Mouse (Mus musculus): ENCODE results near the gene Smim15. TPM values are rescaled to one million over a fixed set of nuclear protein-coding genes. Genes with fewer than 3 reads are reported as not detected.

Gene Smim15
- total RNA-seq (2021) = 44.1 and 49.2 TPM in 2 replicates
- long read RNA-seq, transcript Smim15-201 (3 exons, 1,918 nt) = major isoform, 35 of 52 reads
- long read RNA-seq, transcript Smim15-203 (2 exons, 830 nt) = minor isoform, 6 of 52 reads
- long read RNA-seq, partial matches to known transcripts = 0 of 52 reads
- long read RNA-seq, other reads (novel, unspliced or antisense) = 5 of 52 reads

DNA sequence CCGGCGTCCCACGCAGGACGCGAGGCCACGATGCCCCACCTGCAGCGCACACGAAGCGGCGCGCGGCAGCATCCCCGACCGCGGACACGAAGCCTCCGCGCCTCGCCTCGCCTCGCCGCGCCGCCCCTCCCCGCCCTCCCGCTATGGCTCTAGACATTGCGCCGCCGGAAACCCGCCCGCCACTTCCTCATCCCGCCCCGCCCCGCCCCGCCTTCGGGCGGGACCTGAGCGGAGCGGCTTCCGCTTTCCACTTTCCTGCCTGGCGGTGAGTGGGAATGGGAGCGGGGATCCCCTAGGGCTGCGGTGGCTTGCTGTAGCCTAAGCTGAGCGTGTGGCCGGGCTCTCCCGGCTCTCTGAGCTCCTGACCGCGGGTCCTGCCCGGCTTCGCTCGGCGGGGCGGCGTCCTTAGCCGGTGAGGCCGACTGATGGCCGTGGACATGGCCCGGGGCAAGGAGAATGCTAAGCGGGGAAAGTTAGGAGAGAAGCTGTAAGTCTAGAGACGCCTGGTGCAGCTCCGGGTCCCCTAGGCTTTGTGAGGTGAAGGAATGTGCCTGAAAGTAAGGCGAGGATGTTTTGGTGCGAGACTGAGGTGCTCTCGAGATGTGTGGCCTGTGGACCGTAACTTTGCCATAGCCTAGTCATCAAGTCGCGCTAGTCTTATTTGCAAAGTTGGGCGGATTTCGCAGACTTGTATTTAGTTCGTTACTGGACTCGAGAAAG is at the start of gene Smim15:
TSS of gene Smim15 (plus strand) at position 225 of the 720 bp plus-strand sequence.
- peak; percentile 91 for DNase-seq

DNA sequence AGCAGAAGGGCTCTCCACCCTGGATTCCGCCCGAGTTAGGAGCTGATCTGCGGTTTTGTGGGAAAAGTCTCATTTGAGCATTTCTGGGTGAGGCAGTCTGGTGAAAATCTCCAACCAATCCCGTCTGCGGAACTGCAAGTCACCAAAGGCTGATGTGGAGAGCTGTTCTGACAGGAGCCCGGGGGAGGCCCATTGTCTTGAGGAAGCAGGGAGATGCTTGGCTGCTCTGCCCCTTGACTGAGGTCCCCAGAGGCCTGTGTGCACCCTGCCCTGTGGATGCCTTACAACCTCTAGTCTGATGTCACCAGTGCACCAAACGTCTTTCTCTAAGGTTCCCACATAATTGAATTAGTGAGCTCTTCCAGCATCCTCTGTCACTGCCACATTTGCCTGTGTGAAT is 49.0 kb upstream of the Smim15 start:
- no peak for DNase-seq

- DNase-seq = no peak
Measured at GRCm38 (mm10) chr13:107996301-107996700, 47.9 kb upstream of the Smim15 start.

- DNase-seq = no peak
Measured at GRCm38 (mm10) chr13:108007861-108008260, 36.4 kb upstream of the Smim15 start.

DNA sequence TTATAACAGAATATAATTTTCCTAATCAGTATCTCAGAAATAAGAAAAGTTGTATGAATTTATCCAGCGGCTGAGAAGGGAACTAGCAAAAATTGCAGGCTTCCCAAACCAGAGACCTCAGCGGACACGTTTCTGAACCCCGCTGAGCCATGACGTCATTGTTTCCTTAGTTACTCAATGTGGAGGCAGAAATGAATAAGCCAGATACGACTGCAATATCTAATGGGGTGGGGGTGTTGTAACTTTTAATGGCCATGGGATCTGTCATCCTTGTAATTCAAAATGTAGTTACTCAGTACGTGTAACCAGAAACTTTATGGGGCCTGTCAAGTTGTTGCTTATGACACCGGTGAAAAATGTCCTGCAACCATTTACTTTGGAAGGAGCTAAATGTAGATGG is 31.1 kb upstream of the Smim15 start:
- DNase-seq = no peak

DNA sequence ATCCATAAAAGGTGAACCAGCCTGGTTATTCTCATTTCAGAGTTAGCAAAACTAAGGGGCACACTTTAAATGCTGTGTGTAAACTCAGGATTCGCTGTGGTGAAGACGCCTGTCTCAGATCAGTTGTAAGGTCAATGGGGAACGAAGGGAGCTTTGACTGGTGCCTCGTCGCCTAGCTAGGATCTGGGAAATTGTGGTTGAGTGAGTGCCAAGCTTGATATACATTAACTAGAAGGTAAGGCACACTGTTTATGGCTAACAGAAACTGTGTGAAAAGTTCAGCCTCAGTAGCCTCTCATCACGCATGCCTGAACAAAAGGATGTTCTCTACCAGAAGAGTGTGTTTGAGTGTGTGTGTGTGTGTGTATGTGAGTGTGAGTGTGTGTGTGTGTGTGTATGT is 30.4 kb upstream of the Smim15 start:
- DNase-seq = no peak

- DNase-seq = no peak
Measured at GRCm38 (mm10) chr13:108015166-108015565, 29.1 kb upstream of the Smim15 start.

- DNase-seq = no peak
Measured at GRCm38 (mm10) chr13:108017349-108017748, 26.9 kb upstream of the Smim15 start.

- no peak for DNase-seq
Measured at GRCm38 (mm10) chr13:108025802-108026201, 18.4 kb upstream of the Smim15 start.

DNA sequence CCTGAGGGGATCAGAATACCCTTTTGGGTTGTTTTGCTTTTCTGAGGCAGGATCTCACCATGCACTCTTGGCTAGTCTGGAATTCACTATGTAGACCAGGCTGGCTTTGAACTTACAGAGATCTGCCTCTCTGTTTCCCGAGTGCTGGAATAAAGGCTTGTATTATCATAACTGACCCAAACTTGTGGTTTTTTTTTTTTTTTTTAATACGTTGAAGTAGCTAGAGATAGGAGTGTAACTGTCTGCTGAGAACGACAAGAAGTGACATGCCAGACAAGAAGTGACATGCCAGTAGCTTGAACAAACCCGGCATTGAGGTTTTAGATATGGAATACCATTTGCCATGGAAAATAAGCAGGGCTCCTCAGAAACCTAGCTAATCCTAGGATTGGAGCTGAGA is 11.5 kb upstream of the Smim15 start:
- DNase-seq = no peak

GRCm38 (mm10) chr13:108039375-108039774 is 4.9 kb upstream of the Smim15 start:
- no peak for DNase-seq

DNA sequence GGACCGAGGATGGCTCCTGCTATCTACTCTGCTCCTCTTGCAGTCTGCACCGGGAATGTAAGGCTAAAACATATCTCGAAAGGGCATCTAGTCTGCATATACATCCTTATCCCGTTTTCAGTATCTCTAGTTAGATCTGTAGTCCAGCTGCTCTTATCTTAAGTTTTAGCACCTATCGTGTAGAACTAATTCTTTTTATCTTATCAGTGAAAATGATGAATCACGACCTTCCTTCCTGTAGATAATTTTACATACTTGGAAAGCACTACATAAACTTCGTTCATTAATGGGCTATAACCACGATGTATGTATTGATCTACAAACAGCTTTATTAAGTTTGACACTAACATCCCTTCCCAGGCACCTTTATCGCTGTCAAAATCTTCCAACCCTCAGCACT is 4.3 kb upstream of the Smim15 start:
- DNase-seq = no peak

- no peak for DNase-seq
Measured at GRCm38 (mm10) chr13:108040451-108040850, 3.8 kb upstream of the Smim15 start.

- DNase-seq = peak; percentile 71
Measured at GRCm38 (mm10) chr13:108041358-108041757, 2.9 kb upstream of the Smim15 start.

DNA sequence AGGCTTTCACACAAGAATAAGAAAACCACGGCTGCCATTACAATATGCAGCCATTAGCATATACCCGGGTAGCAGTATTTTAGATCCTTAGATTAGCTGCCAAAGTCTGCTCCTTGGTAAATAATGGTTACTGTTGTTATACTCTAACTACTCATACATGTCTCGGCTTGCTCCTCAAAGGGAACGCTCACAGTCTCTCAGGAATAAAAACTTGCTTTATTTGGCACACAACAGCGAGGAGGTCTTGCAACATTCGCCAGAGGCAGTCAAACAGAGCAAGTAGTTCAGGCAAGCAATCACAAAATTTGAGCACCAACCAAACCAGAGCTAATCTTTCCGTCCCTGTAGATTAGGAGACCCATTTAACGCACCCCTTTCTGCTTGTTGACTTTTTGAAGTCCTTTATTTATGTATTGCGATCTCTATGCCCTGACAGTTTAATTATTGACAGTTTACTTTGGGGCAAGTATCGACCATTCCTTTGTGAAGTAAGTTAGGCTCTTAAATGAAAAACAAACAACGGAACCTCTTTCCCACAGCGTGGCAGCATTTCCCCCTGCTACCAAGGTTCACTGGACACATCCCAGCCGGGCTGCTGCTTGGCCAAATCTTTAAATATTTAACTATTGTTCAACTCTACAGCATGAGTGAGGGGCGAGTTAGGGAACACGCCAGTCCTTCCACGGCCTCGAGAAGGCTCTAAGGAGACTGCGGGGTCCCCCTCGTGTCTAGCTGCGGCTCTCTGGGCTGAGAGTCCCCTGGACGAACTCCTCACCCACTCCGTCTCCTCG is 620 bp upstream of the Smim15 start:
- no peak for DNase-seq

DNA sequence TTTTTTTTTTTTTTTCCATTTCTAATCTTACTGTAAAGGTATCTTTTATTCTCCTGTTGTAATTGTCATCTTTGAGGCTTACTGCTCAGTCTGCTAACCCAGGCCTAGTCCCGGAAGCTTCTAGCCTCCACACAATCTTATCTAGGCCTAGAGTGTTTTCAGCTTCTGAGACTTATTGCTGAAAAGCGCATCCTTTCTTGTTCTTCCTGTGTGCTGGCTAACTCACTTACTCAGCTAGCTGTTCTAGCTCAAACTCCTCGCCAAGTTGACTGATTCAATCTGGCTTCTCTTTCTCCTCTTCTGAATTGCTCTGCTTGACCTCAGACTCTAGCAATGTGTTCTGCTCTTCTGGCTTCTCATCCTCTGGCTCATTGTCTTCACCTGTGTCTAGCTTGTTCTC is 1.4 kb downstream of the Smim15 start:
- DNase-seq = no peak

GRCm38 (mm10) chr13:108046071-108046470 is 1.8 kb downstream of the Smim15 start:
- no peak for DNase-seq

DNA sequence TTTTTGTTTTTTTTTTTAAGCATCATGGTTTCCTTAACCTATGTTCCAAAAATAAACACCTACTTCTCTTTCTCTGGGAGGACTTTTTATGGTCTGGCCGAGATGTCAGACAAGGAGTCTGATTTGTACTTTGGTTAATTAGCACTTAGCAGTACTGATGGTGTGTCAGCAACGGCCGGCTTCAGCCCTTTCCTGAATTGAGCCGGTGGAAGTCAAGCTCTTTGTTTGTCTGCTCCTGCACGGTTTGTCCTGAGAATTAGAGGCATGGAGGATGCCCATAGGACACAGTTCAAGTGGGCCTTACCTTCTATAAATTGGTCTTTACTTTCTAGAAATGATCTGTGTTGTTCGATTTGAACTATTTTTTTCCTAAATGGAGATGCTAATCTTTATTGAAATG is 2.6 kb downstream of the Smim15 start:
- no peak for DNase-seq

GRCm38 (mm10) chr13:108047364-108047763 is 3.1 kb downstream of the Smim15 start:
- no peak for DNase-seq

DNA sequence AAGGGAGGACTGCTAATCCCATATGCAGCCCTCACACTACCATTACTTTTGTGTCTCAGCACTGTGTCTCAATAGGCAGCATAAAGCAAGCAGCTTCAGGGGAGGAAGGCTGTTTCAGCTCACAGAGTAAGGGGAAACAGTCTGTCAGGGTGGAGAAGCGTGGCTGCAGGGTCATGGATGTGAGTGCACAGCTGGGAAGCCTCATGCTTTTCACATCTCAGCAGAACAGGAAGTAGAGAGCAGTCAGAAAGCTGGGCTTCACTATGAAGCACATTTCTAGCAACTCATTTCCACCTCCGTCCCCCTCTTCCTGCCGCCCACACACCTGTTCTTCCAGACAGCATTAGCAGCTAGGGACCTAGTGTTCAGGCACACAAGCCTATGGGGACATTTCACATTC is 12.7 kb downstream of the Smim15 start:
- no peak for DNase-seq

DNA sequence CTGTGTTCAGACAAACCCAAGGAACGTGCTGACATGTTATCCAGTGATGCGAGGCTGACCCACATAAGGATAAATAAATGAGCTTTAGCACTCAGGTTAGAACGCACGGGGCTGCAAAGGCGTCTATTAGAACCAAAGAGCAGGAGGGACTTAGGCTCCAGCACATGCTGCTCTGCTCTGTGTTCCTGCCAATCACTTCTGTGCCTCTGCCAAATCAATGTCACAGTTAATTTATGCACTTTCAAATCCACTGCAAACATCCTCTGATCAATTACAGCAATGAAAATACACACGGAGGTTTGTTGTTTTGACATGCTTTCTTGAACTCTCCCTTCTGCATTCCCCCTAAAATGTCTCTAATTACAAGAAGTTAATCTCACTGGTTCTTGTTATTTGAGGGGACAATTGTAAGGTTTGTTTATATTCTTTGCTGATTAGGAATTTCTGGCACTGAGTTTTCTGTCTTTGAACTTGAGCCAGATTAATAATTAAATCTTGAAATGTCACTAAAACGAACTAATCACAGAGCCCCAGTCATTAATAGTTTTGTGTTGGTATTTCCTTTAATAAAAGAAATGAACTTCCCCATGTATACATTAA is 16.1 kb downstream of the Smim15 start:
- no peak for DNase-seq

DNA sequence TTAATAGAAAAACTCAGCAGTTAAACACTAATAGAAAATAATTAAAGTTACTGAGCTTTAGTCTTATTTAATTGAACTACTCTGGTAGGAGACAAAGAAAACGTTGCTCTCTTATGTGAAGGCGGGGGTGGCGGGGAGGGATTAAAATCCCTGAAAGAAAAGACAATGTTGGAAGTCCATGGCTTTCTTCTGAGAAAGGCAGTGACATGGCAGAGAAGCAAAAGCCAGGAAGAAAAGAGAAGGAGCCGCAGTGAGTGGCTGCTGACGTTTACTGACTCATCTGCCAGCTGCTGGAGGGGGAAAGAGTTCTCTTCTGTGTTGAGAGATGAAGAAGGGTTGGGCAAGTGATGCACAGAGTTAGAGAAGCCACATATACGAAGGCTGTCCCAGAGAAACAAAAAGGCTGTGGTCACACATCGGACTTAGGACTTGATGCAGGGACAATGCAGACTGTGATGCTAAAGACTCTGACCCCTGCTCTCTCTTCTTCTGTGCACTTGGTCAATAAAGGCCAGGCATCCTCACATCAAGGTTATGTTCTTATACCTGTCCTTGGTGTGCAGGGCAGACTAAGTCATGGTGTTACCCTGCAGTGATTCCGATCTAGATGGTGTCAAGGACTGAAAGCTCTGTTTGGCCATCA is 16.8 kb downstream of the Smim15 start:
- no peak for DNase-seq

- no peak for DNase-seq
Measured at GRCm38 (mm10) chr13:108062900-108063299, 18.7 kb downstream of the Smim15 start.

Data from adrenal gland, postnatal 25 days (tissue).